8 mouse cellular contexts compared by ENCODE assay signal in genomic region chr19:5797381-5798111, GRCm38 (mm10). TPM values are rescaled to one million over a fixed set of nuclear protein-coding genes. Genes with fewer than 3 reads are reported as not detected.
A peak's percentile ranks its signal among the peaks of the same experiment; 100 is the strongest.
DNase-seq lines count a peak whose midpoint lies in the region; ATAC-seq and TF ChIP-seq lines count a peak whose summit lies in the region.

No protein-coding gene starts in this region.

- H3K27me3 ChIP-seq in embryonic facial prominence, embryonic 13.5 days, result no peaks in the 10 kb centered on the region
- no peaks in the 10 kb centered on the region for H3K27me3 ChIP-seq in intestine, postnatal 0 days (replicated peaks; ENCODE audit: control insufficient read depth, insufficient read depth, low read length)
- H3K27me3 ChIP-seq in neural tube, embryonic 13.5 days, result no peaks in the 10 kb centered on the region

- ATAC-seq in embryonic facial prominence, embryonic 13.5 days (ENCODE audit: insufficient number of reproducible peaks, insufficient read depth, low FRiP score, low TSS enrichment, low read depth), result no peak
- no peak for ATAC-seq in intestine, postnatal 0 days
- ATAC-seq in neural tube, embryonic 13.5 days (ENCODE audit: low read depth), result no peak
- ATAC-seq in erythroid progenitor cell, adult 5-6 weeks (replicated peaks; ENCODE audit: low FRiP score, poor library complexity, severe bottlenecking), result no peak

- peak overlapping the region; percentile 80 for H3K9ac ChIP-seq in embryonic facial prominence, embryonic 13.5 days
- H3K9ac ChIP-seq in intestine, postnatal 0 days (ENCODE audit: low read depth, low read length), result peak overlapping the region; percentile 51
- H3K9ac ChIP-seq in neural tube, embryonic 13.5 days, result peak overlapping the region; percentile 99

- peak overlapping the region; percentile 91 for H3K4me3 ChIP-seq in embryonic facial prominence, embryonic 13.5 days
- H3K4me3 ChIP-seq in intestine, postnatal 0 days (ENCODE audit: low read depth, low read length), result peak overlapping the region; percentile 82
- H3K4me3 ChIP-seq in neural tube, embryonic 13.5 days, result peak overlapping the region; percentile 82

- H3K4me1 ChIP-seq in embryonic facial prominence, embryonic 13.5 days, result peaks cover 37% of the 10 kb centered on the region
- H3K4me1 ChIP-seq in intestine, postnatal 0 days (replicated peaks; ENCODE audit: control insufficient read depth, insufficient read depth, low read length), result 0 out of 2 replicates have a peak, but pooled peaks cover 2% of the 10 kb centered on the region
- peaks cover 43% of the 10 kb centered on the region for H3K4me1 ChIP-seq in neural tube, embryonic 13.5 days (replicated peaks)

- 14% methylated on average over 7 of the region's 7 CpGs for WGBS in embryonic facial prominence, embryonic 13.5 days
- WGBS in intestine, postnatal 0 days, result 3% methylated on average over 7 of the region's 7 CpGs
- 26% methylated on average over 7 of the region's 7 CpGs for WGBS in neural tube, embryonic 13.5 days

- H3K27ac ChIP-seq in embryonic facial prominence, embryonic 13.5 days, result peak overlapping the region; percentile 65
- peak overlapping the region; percentile 35 for H3K27ac ChIP-seq in intestine, postnatal 0 days (ENCODE audit: low read depth, low read length)
- peak overlapping the region; percentile 67 for H3K27ac ChIP-seq in neural tube, embryonic 13.5 days (replicated peaks)

- peak; percentile 81 for DNase-seq in heart, adult 11 months
- no peak for DNase-seq in heart, adult 18-20 months
- DNase-seq in CD4-positive helper T cell, adult 2 months (ENCODE audit: low read depth, low spot score), result peak; percentile 60
- no peak for DNase-seq in frontal cortex, postnatal 10 days (ENCODE audit: low spot score in 2 of 2)

- H3K4me2 ChIP-seq in embryonic facial prominence, embryonic 13.5 days, result peak overlapping the region; percentile 95
- peak overlapping the region; percentile 86 for H3K4me2 ChIP-seq in intestine, postnatal 0 days (replicated peaks; ENCODE audit: low read depth)
- H3K4me2 ChIP-seq in neural tube, embryonic 13.5 days, result peak overlapping the region; percentile 100

- H3K9me3 ChIP-seq in embryonic facial prominence, embryonic 13.5 days, result no peaks in the 10 kb centered on the region
- H3K9me3 ChIP-seq in intestine, postnatal 0 days (ENCODE audit: control insufficient read depth), result no peaks in the 10 kb centered on the region
- no peaks in the 10 kb centered on the region for H3K9me3 ChIP-seq in neural tube, embryonic 13.5 days

- TF ChIP-seq CTCF in intestine, postnatal 0 days (IDR thresholded peaks at IDR 0.05; ENCODE audit: low read depth), result no peak

- peaks cover 40% of the 10 kb centered on the region for H3K36me3 ChIP-seq in embryonic facial prominence, embryonic 13.5 days
- H3K36me3 ChIP-seq in intestine, postnatal 0 days (ENCODE audit: control insufficient read depth, insufficient read depth), result peaks cover 40% of the 10 kb centered on the region
- H3K36me3 ChIP-seq in neural tube, embryonic 13.5 days, result peaks cover 41% of the 10 kb centered on the region

RNA-seq across cellular contexts. Expression of gene Scyl1, which starts 26.3 kb away (rescaled TPM):
- total RNA-seq in heart, adult 18-20 months (2021), result 10 to 100 TPM; 55.1 to 67.8 TPM
- 73.0 and 75.3 TPM in 2 replicates for polyA plus RNA-seq in embryonic facial prominence, embryonic 13.5 days (2015; fragmentation: Nextera tagmentation; extraction: Ambion mirVana)
- 43.8 and 48.8 TPM in 2 replicates for polyA plus RNA-seq in intestine, postnatal 0 days (2015; fragmentation: Nextera tagmentation; extraction: Ambion mirVana)
- 66.7 and 69.8 TPM in 2 replicates for polyA plus RNA-seq in neural tube, embryonic 13.5 days (2015; fragmentation: Nextera tagmentation; extraction: Ambion mirVana)
- 18.4 and 24.1 TPM in 2 replicates for total RNA-seq in erythroid progenitor cell, adult 5-6 weeks (2015; ENCODE audit: low replicate concordance)
- 17.2 and 17.3 TPM in 2 replicates for total RNA-seq in erythroid progenitor cell, adult 5-6 weeks (2017; ENCODE audit: low replicate concordance)

RNA-seq across cellular contexts. Expression of gene Ltbp3, which starts 56.8 kb away (rescaled TPM):
- total RNA-seq in heart, adult 18-20 months (2021), result 10 to 100 TPM; 30.4 to 35.5 TPM
- polyA plus RNA-seq in embryonic facial prominence, embryonic 13.5 days (2015; fragmentation: Nextera tagmentation; extraction: Ambion mirVana), result 44.4 and 47.8 TPM in 2 replicates
- 11.9 and 15.6 TPM in 2 replicates for polyA plus RNA-seq in intestine, postnatal 0 days (2015; fragmentation: Nextera tagmentation; extraction: Ambion mirVana)
- 16.0 and 17.0 TPM in 2 replicates for polyA plus RNA-seq in neural tube, embryonic 13.5 days (2015; fragmentation: Nextera tagmentation; extraction: Ambion mirVana)
- 2.5 and 10.1 TPM in 2 replicates for total RNA-seq in erythroid progenitor cell, adult 5-6 weeks (2015; ENCODE audit: low replicate concordance)
- 1.6 TPM in 1 of 2 replicates, not detected in the other for total RNA-seq in erythroid progenitor cell, adult 5-6 weeks (2017; ENCODE audit: low replicate concordance)

Comparison
In these comparisons a context has a peak if more than half of its experiments do, and no peak if none do; other contexts are left out.
1. DNase-seq: peak in heart, adult 11 months (single experiment) and CD4-positive helper T cell, adult 2 months (single experiment); none in heart, adult 18-20 months (0 of 2) and frontal cortex, postnatal 10 days (0 of 2).
2. Peak in every context shown above with its lines, with median percentiles within 50 percentile points of each other: H3K27ac ChIP-seq, H3K4me2 ChIP-seq, H3K4me3 ChIP-seq and H3K9ac ChIP-seq.